ENCODE assay signal across 24 mouse cellular contexts in genomic region chr6:33226700-33227099, GRCm38 (mm10).
"Had no signal": no experiment of that assay in that cellular context is flagged by ENCODE, and none has a peak within 500 bp of the region (broad histone marks: within the 10 kb centered on the region; RNA-seq: fewer than 3 reads in every experiment).

No protein-coding gene starts in this region.

- ATAC-seq: forebrain, embryonic 16.5 days; hindbrain, embryonic 16.5 days; inflammation-experienced regulatory T-cells, adult 6 months; intestine, postnatal 0 days had no signal

- H3K27me3 ChIP-seq: heart, embryonic 12.5 days; hindbrain, embryonic 12.5 days; limb, embryonic 12.5 days had no signal

- H3K9ac ChIP-seq: heart, embryonic 12.5 days; hindbrain, embryonic 12.5 days; hindbrain, embryonic 14.5 days; limb, embryonic 12.5 days had no signal

- H3K9me3 ChIP-seq: heart, embryonic 10.5 days; heart, embryonic 12.5 days; hindbrain, embryonic 10.5 days; hindbrain, embryonic 12.5 days; limb, embryonic 10.5 days; limb, embryonic 12.5 days had no signal

- DNase-seq: gastrocnemius, adult 2 months; gastrocnemius, postnatal 10 days; gastrocnemius, postnatal 25 days; heart, adult 18-20 months; heart, postnatal 10 days; heart, postnatal 4 days; kidney, adult 18-20 months; kidney, adult 8-10 months; kidney, postnatal 10 days; kidney, postnatal 25 days; liver had no signal

- H3K27ac ChIP-seq: gastrocnemius, adult 2 months; heart, embryonic 10.5 days; hindbrain, embryonic 10.5 days; hindbrain, embryonic 12.5 days; hindbrain, embryonic 14.5 days; layer of hippocampus, adult 2 months; left cerebral cortex, adult 2 months had no signal

- H3K36me3 ChIP-seq: heart, embryonic 10.5 days; heart, embryonic 12.5 days; hindbrain, embryonic 10.5 days; hindbrain, embryonic 12.5 days; limb, embryonic 10.5 days; limb, embryonic 12.5 days had no signal

- H3K4me3 ChIP-seq: gastrocnemius, adult 2 months; heart, embryonic 10.5 days; heart, embryonic 12.5 days; hindbrain, embryonic 10.5 days; hindbrain, embryonic 12.5 days; layer of hippocampus, adult 2 months; left cerebral cortex, adult 2 months; limb, embryonic 10.5 days; limb, embryonic 12.5 days had no signal

- H3K4me1 ChIP-seq: heart, embryonic 10.5 days; heart, embryonic 12.5 days; hindbrain, embryonic 10.5 days had no signal

- H3K4me2 ChIP-seq: heart, embryonic 12.5 days; hindbrain, embryonic 12.5 days; hindbrain, embryonic 14.5 days; limb, embryonic 12.5 days had no signal
